Mouse (Mus musculus): ENCODE results near the gene Olfr43. TPM values are rescaled to one million over a fixed set of nuclear protein-coding genes. Genes with fewer than 3 reads are reported as not detected.

Gene Olfr43
- not detected in 2 replicates for polyA plus RNA-seq (2015; fragmentation: Nextera tagmentation; extraction: Ambion mirVana)

GRCm38 (mm10) chr11:74211279-74211678, at the start of gene Olfr43:
Gene Olfr43, minus strand, starts transcription at chr11:74211379.
- Histone ChIP-seq H3K9me3 (ENCODE audit: low read length) (no peaks in the 10 kb centered on the region), H3K4me3 (ENCODE audit: low read depth, low read length) (no peak within 1 kb of the TSS), H3K4me2 (replicated peaks; ENCODE audit: low read depth, low read length) (no peak within 1 kb of the TSS), H3K4me1 (ENCODE audit: insufficient read depth, low read depth, low read length) (no peaks in the 10 kb centered on the region), H3K36me3 (ENCODE audit: insufficient read depth, low read length) (no peaks in the 10 kb centered on the region), H3K27me3 (replicated peaks; ENCODE audit: insufficient read depth, low read length) (no peaks in the 10 kb centered on the region), H3K9ac (replicated peaks; ENCODE audit: low read depth) (no peak within 1 kb of the TSS), H3K27ac (ENCODE audit: low read length) (no peak within 1 kb of the TSS)
- ATAC-seq (no peak), DNase-seq (ENCODE audit: low spot score) (no peak)
- TF ChIP-seq CTCF (IDR thresholded peaks at IDR 0.05) (no peak), EP300 (IDR thresholded peaks at IDR 0.05) (no peak)
- WGBS: 23% methylated on average over 1 of the region's 1 CpGs

- H3K9me3 ChIP-seq (ENCODE audit: low read length): no peaks in the 10 kb centered on the region
- no peaks in the 10 kb centered on the region for H3K27me3 ChIP-seq (replicated peaks; ENCODE audit: insufficient read depth, low read length)
- no peaks in the 10 kb centered on the region for H3K36me3 ChIP-seq (ENCODE audit: insufficient read depth, low read length)
- no peak within 1 kb of the TSS for H3K4me2 ChIP-seq (replicated peaks; ENCODE audit: low read depth, low read length)
- H3K27ac ChIP-seq (ENCODE audit: low read length): no peak within 1 kb of the TSS
- TF ChIP-seq EP300 (IDR thresholded peaks at IDR 0.05) (no peak), CTCF (IDR thresholded peaks at IDR 0.05) (no peak)
- DNase-seq (ENCODE audit: low spot score) (no peak), ATAC-seq (no peak)
- 44% methylated on average over 2 of the region's 2 CpGs for whole genome bisulfite sequencing
- H3K9ac ChIP-seq (replicated peaks; ENCODE audit: low read depth): no peak within 1 kb of the TSS
- no peaks in the 10 kb centered on the region for H3K4me1 ChIP-seq (ENCODE audit: insufficient read depth, low read depth, low read length)
- no peak within 1 kb of the TSS for H3K4me3 ChIP-seq (ENCODE audit: low read depth, low read length)
These were observed 48.3 kb upstream of the Olfr43 start, which contains the start of gene Olfr406 for GRCm38 (mm10) chr11:74259508-74259907. Gene Olfr406, plus strand, starts transcription at chr11:74259808.

- Histone ChIP-seq H3K27me3 (replicated peaks; ENCODE audit: insufficient read depth, low read length) (no peaks in the 10 kb centered on the region), H3K4me1 (ENCODE audit: insufficient read depth, low read depth, low read length) (no peaks in the 10 kb centered on the region), H3K9ac (replicated peaks; ENCODE audit: low read depth) (no peak overlapping the region), H3K36me3 (ENCODE audit: insufficient read depth, low read length) (no peaks in the 10 kb centered on the region), H3K27ac (ENCODE audit: low read length) (no peak overlapping the region), H3K9me3 (ENCODE audit: low read length) (no peaks in the 10 kb centered on the region), H3K4me2 (replicated peaks; ENCODE audit: low read depth, low read length) (no peak overlapping the region), H3K4me3 (ENCODE audit: low read depth, low read length) (no peak overlapping the region)
- DNase-seq (ENCODE audit: low spot score) (no peak), ATAC-seq (no peak)
- WGBS: 78% methylated on average over 3 of the region's 3 CpGs
- TF ChIP-seq CTCF (IDR thresholded peaks at IDR 0.05) (no peak), EP300 (IDR thresholded peaks at IDR 0.05) (no peak)
These were observed 30.0 kb upstream of the Olfr43 start for GRCm38 (mm10) chr11:74241201-74241600.

GRCm38 (mm10) chr11:74185949-74186348, 25.2 kb downstream of the Olfr43 start, which contains the start of gene Olfr403:
Gene Olfr403, plus strand, starts transcription at chr11:74186249.
- Histone ChIP-seq H3K9me3 (ENCODE audit: low read length) (no peaks in the 10 kb centered on the region), H3K4me1 (ENCODE audit: insufficient read depth, low read depth, low read length) (no peaks in the 10 kb centered on the region), H3K4me2 (replicated peaks; ENCODE audit: low read depth, low read length) (no peak within 1 kb of the TSS), H3K4me3 (ENCODE audit: low read depth, low read length) (no peak within 1 kb of the TSS), H3K36me3 (ENCODE audit: insufficient read depth, low read length) (no peaks in the 10 kb centered on the region), H3K9ac (replicated peaks; ENCODE audit: low read depth) (no peak within 1 kb of the TSS), H3K27me3 (replicated peaks; ENCODE audit: insufficient read depth, low read length) (no peaks in the 10 kb centered on the region), H3K27ac (ENCODE audit: low read length) (no peak within 1 kb of the TSS)
- DNase-seq (ENCODE audit: low spot score) (no peak), ATAC-seq (no peak)
- TF ChIP-seq EP300 (IDR thresholded peaks at IDR 0.05) (no peak), CTCF (IDR thresholded peaks at IDR 0.05) (no peak)

GRCm38 (mm10) chr11:74183745-74184144, 27.4 kb downstream of the Olfr43 start:
- H3K4me2 ChIP-seq (replicated peaks; ENCODE audit: low read depth, low read length): no peak overlapping the region
- no peaks in the 10 kb centered on the region for H3K9me3 ChIP-seq (ENCODE audit: low read length)
- no peaks in the 10 kb centered on the region for H3K4me1 ChIP-seq (ENCODE audit: insufficient read depth, low read depth, low read length)
- DNase-seq (ENCODE audit: low spot score): no peak
- no peak for TF ChIP-seq EP300 (IDR thresholded peaks at IDR 0.05)
- no peak for TF ChIP-seq CTCF (IDR thresholded peaks at IDR 0.05)
- H3K27ac ChIP-seq (ENCODE audit: low read length): no peak overlapping the region
- H3K9ac ChIP-seq (replicated peaks; ENCODE audit: low read depth): no peak overlapping the region
- WGBS: 60% methylated on average over 4 of the region's 4 CpGs
- H3K36me3 ChIP-seq (ENCODE audit: insufficient read depth, low read length): no peaks in the 10 kb centered on the region
- H3K4me3 ChIP-seq (ENCODE audit: low read depth, low read length): no peak overlapping the region
- H3K27me3 ChIP-seq (replicated peaks; ENCODE audit: insufficient read depth, low read length): no peaks in the 10 kb centered on the region
- no peak for ATAC-seq

- H3K27ac ChIP-seq (ENCODE audit: low read length): no peak overlapping the region
- H3K4me2 ChIP-seq (replicated peaks; ENCODE audit: low read depth, low read length): no peak overlapping the region
- no peak overlapping the region for H3K4me3 ChIP-seq (ENCODE audit: low read depth, low read length)
- H3K27me3 ChIP-seq (replicated peaks; ENCODE audit: insufficient read depth, low read length): no peaks in the 10 kb centered on the region
- ATAC-seq: no peak
- TF ChIP-seq EP300 (IDR thresholded peaks at IDR 0.05) (no peak), CTCF (IDR thresholded peaks at IDR 0.05) (no peak)
- no peak overlapping the region for H3K9ac ChIP-seq (replicated peaks; ENCODE audit: low read depth)
- WGBS: 77% methylated on average over 4 of the region's 4 CpGs
- H3K36me3 ChIP-seq (ENCODE audit: insufficient read depth, low read length): no peaks in the 10 kb centered on the region
- DNase-seq (ENCODE audit: low spot score): no peak
- H3K4me1 ChIP-seq (ENCODE audit: insufficient read depth, low read depth, low read length): no peaks in the 10 kb centered on the region
- H3K9me3 ChIP-seq (ENCODE audit: low read length): no peaks in the 10 kb centered on the region
These were observed 28.0 kb downstream of the Olfr43 start for GRCm38 (mm10) chr11:74183168-74183567.

- Histone ChIP-seq H3K36me3 (ENCODE audit: insufficient read depth, low read length) (no peaks in the 10 kb centered on the region), H3K27me3 (replicated peaks; ENCODE audit: insufficient read depth, low read length) (no peaks in the 10 kb centered on the region), H3K9me3 (ENCODE audit: low read length) (no peaks in the 10 kb centered on the region), H3K4me1 (ENCODE audit: insufficient read depth, low read depth, low read length) (no peaks in the 10 kb centered on the region), H3K27ac (ENCODE audit: low read length) (no peak overlapping the region), H3K4me3 (ENCODE audit: low read depth, low read length) (no peak overlapping the region), H3K4me2 (replicated peaks; ENCODE audit: low read depth, low read length) (no peak overlapping the region), H3K9ac (replicated peaks; ENCODE audit: low read depth) (no peak overlapping the region)
- DNase-seq (ENCODE audit: low spot score): no peak
- TF ChIP-seq CTCF (IDR thresholded peaks at IDR 0.05) (no peak), EP300 (IDR thresholded peaks at IDR 0.05) (no peak)
- ATAC-seq: no peak
These were observed 42.4 kb downstream of the Olfr43 start for GRCm38 (mm10) chr11:74168771-74169170.

Other genes with a start within 250 kb of the Olfr43 start
- not detected in 2 replicates for gene Olfr398, start 221.0 kb downstream of the Olfr43 start, polyA plus RNA-seq (2015; fragmentation: Nextera tagmentation; extraction: Ambion mirVana)
- gene Olfr139, start 154.8 kb downstream of the Olfr43 start, polyA plus RNA-seq (2015; fragmentation: Nextera tagmentation; extraction: Ambion mirVana): not detected in 2 replicates
- not detected in 2 replicates for gene Olfr399, start 154.8 kb downstream of the Olfr43 start, polyA plus RNA-seq (2015; fragmentation: Nextera tagmentation; extraction: Ambion mirVana)
- not detected in 2 replicates for gene Zfp616, start 141.4 kb downstream of the Olfr43 start, polyA plus RNA-seq (2015; fragmentation: Nextera tagmentation; extraction: Ambion mirVana)
- gene Olfr401, start 97.7 kb downstream of the Olfr43 start, polyA plus RNA-seq (2015; fragmentation: Nextera tagmentation; extraction: Ambion mirVana): not detected in 2 replicates
- gene Olfr402, start 57.9 kb downstream of the Olfr43 start, polyA plus RNA-seq (2015; fragmentation: Nextera tagmentation; extraction: Ambion mirVana): not detected in 2 replicates
- gene Olfr403, start 25.1 kb downstream of the Olfr43 start, polyA plus RNA-seq (2015; fragmentation: Nextera tagmentation; extraction: Ambion mirVana): not detected in 2 replicates
- not detected in 2 replicates for gene Olfr406, start 48.4 kb upstream of the Olfr43 start, polyA plus RNA-seq (2015; fragmentation: Nextera tagmentation; extraction: Ambion mirVana)
- gene Olfr59, start 72.4 kb upstream of the Olfr43 start, polyA plus RNA-seq (2015; fragmentation: Nextera tagmentation; extraction: Ambion mirVana): not detected in 2 replicates
- not detected in 2 replicates for gene Olfr410, start 126.7 kb upstream of the Olfr43 start, polyA plus RNA-seq (2015; fragmentation: Nextera tagmentation; extraction: Ambion mirVana)
- gene Olfr411, start 141.3 kb upstream of the Olfr43 start, polyA plus RNA-seq (2015; fragmentation: Nextera tagmentation; extraction: Ambion mirVana): not detected in 2 replicates
- gene Olfr412, start 150.7 kb upstream of the Olfr43 start, polyA plus RNA-seq (2015; fragmentation: Nextera tagmentation; extraction: Ambion mirVana): not detected in 2 replicates

All from lung, postnatal 0 days (tissue).